In the genomic region with DNA sequence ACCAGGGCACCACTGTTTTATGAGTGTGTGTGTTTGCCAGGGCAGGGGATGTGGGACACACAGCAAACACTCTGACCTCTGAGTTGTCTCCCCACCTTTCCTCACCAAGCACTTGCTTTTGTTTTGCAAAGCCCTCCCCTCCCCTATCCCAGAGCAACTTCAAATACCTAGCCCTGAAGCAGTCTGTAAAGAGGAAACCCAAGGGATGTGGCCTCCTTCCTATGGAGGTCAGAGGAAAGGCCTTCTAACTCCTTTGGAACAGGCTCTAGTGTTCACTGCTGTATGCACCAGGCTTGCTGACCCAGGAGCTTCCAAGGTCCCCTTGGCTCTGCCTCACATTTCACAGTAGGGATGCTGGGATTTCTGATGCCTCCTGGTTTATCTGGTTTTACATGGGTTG, we compare ENCODE assay signal across 14 mouse cellular contexts.
"Had no signal": no experiment of that assay in that cellular context is flagged by ENCODE, and none has a peak within 500 bp of the region (broad histone marks: within the 10 kb centered on the region; RNA-seq: fewer than 3 reads in every experiment).

No protein-coding gene starts in this region.

- H3K9me3 ChIP-seq: limb, embryonic 15.5 days; liver, embryonic 12.5 days; midbrain, embryonic 10.5 days; midbrain, embryonic 15.5 days; neural tube, embryonic 13.5 days had no signal

- H3K27me3 ChIP-seq: limb, embryonic 15.5 days; liver, embryonic 12.5 days; midbrain, embryonic 15.5 days; neural tube, embryonic 13.5 days had no signal

- DNase-seq: kidney, postnatal 14 days; lung, embryonic 14.5 days; lung, postnatal 10 days; lung, postnatal 4 days; right cerebral cortex, postnatal 4 days; spleen, adult 18-20 months; thymus, adult 18-20 months; thymus, postnatal 14 days had no signal

- ATAC-seq: liver, embryonic 12.5 days; midbrain, embryonic 15.5 days had no signal

- H3K4me2 ChIP-seq: limb, embryonic 15.5 days; liver, embryonic 12.5 days; lung, embryonic 14.5 days; midbrain, embryonic 15.5 days; neural tube, embryonic 13.5 days had no signal

- H3K9ac ChIP-seq: limb, embryonic 15.5 days; liver, embryonic 12.5 days; lung, embryonic 14.5 days; midbrain, embryonic 15.5 days; neural tube, embryonic 13.5 days had no signal

- H3K4me1 ChIP-seq: liver, embryonic 12.5 days had no signal

- H3K36me3 ChIP-seq: limb, embryonic 15.5 days; liver, embryonic 12.5 days; midbrain, embryonic 10.5 days; midbrain, embryonic 15.5 days; neural tube, embryonic 13.5 days had no signal

- H3K4me3 ChIP-seq: left cerebral cortex, adult 2 months; limb, embryonic 15.5 days; liver, embryonic 12.5 days; midbrain, embryonic 10.5 days; midbrain, embryonic 15.5 days; neural tube, embryonic 13.5 days had no signal

- H3K27ac ChIP-seq: left cerebral cortex, adult 2 months; limb, embryonic 15.5 days; liver, embryonic 12.5 days; midbrain, embryonic 15.5 days; neural tube, embryonic 13.5 days had no signal
